Mouse (Mus musculus): ENCODE data around the gene Il9. TPM values are rescaled to one million over a fixed set of nuclear protein-coding genes. Genes with fewer than 3 reads are reported as not detected.

Il9 gene
- polyA plus RNA-seq, 1 experiment from 2014 or later: not detected

- DNase-seq (ENCODE audit: low spot score) (no peak), ATAC-seq (replicated peaks; ENCODE audit: insufficient number of reproducible peaks, low FRiP score, low TSS enrichment, low read depth) (no peak)
- Histone ChIP-seq H3K36me3 (replicated peaks; ENCODE audit: control insufficient read depth, insufficient read depth, low read depth, low read length) (no peaks in the 10 kb centered on the region), H3K4me3 (ENCODE audit: low read depth, low read length) (no peak overlapping the region), H3K4me2 (ENCODE audit: low read depth, low read length) (no peak overlapping the region), H3K9me3 (replicated peaks; ENCODE audit: control insufficient read depth, low read length) (no peaks in the 10 kb centered on the region), H3K9ac (replicated peaks; ENCODE audit: low read length) (no peak overlapping the region), H3K27me3 (ENCODE audit: control insufficient read depth, insufficient read depth, low read length) (no peaks in the 10 kb centered on the region), H3K4me1 (ENCODE audit: control insufficient read depth, insufficient read depth, low read length) (no peaks in the 10 kb centered on the region), H3K27ac (replicated peaks; ENCODE audit: low read depth, low read length) (no peak overlapping the region)
- WGBS: 86% methylated on average over 8 of the region's 8 CpGs
These were observed 32.0 kb downstream of the Il9 start for GRCm38 (mm10) chr13:56450035-56450434.

GRCm38 (mm10) chr13:56449239-56450030, 32.6 kb downstream of the Il9 start:
- WGBS: 81% methylated on average over 10 of the region's 10 CpGs
- no peak overlapping the region for H3K4me3 ChIP-seq (ENCODE audit: low read depth, low read length)
- DNase-seq (ENCODE audit: low spot score) (no peak), ATAC-seq (replicated peaks; ENCODE audit: insufficient number of reproducible peaks, low FRiP score, low TSS enrichment, low read depth) (no peak)
- H3K9me3 ChIP-seq (replicated peaks; ENCODE audit: control insufficient read depth, low read length): no peaks in the 10 kb centered on the region
- no peaks in the 10 kb centered on the region for H3K4me1 ChIP-seq (ENCODE audit: control insufficient read depth, insufficient read depth, low read length)
- no peak overlapping the region for H3K4me2 ChIP-seq (ENCODE audit: low read depth, low read length)
- H3K9ac ChIP-seq (replicated peaks; ENCODE audit: low read length): no peak overlapping the region
- H3K27ac ChIP-seq (replicated peaks; ENCODE audit: low read depth, low read length): no peak overlapping the region
- no peaks in the 10 kb centered on the region for H3K36me3 ChIP-seq (replicated peaks; ENCODE audit: control insufficient read depth, insufficient read depth, low read depth, low read length)
- H3K27me3 ChIP-seq (ENCODE audit: control insufficient read depth, insufficient read depth, low read length): no peaks in the 10 kb centered on the region

- WGBS: 90% methylated on average over 6 of the region's 6 CpGs
- peaks cover 9% of the 10 kb centered on the region; the same call in 1 of the 2 replicates for H3K27me3 ChIP-seq (ENCODE audit: control insufficient read depth, insufficient read depth, low read length)
- ATAC-seq (replicated peaks; ENCODE audit: insufficient number of reproducible peaks, low FRiP score, low TSS enrichment, low read depth) (no peak), DNase-seq (ENCODE audit: low spot score) (no peak)
- H3K4me3 ChIP-seq (ENCODE audit: low read depth, low read length): no peak overlapping the region
- H3K27ac ChIP-seq (replicated peaks; ENCODE audit: low read depth, low read length): no peak overlapping the region
- H3K4me2 ChIP-seq (ENCODE audit: low read depth, low read length): no peak overlapping the region
- no peaks in the 10 kb centered on the region for H3K9me3 ChIP-seq (replicated peaks; ENCODE audit: control insufficient read depth, low read length)
- H3K36me3 ChIP-seq (replicated peaks; ENCODE audit: control insufficient read depth, insufficient read depth, low read depth, low read length): no peaks in the 10 kb centered on the region
- H3K9ac ChIP-seq (replicated peaks; ENCODE audit: low read length): no peak overlapping the region
- H3K4me1 ChIP-seq (ENCODE audit: control insufficient read depth, insufficient read depth, low read length): no peaks in the 10 kb centered on the region
These were observed 37.0 kb downstream of the Il9 start for GRCm38 (mm10) chr13:56444996-56445395.

GRCm38 (mm10) chr13:56444112-56444511, 37.9 kb downstream of the Il9 start:
- Histone ChIP-seq H3K4me2 (ENCODE audit: low read depth, low read length) (no peak overlapping the region), H3K36me3 (replicated peaks; ENCODE audit: control insufficient read depth, insufficient read depth, low read depth, low read length) (no peaks in the 10 kb centered on the region), H3K27ac (replicated peaks; ENCODE audit: low read depth, low read length) (no peak overlapping the region), H3K9ac (replicated peaks; ENCODE audit: low read length) (no peak overlapping the region), H3K4me1 (ENCODE audit: control insufficient read depth, insufficient read depth, low read length) (no peaks in the 10 kb centered on the region), H3K27me3 (ENCODE audit: control insufficient read depth, insufficient read depth, low read length) (peaks cover 18% of the 10 kb centered on the region), H3K4me3 (ENCODE audit: low read depth, low read length) (no peak overlapping the region), H3K9me3 (replicated peaks; ENCODE audit: control insufficient read depth, low read length) (no peaks in the 10 kb centered on the region)
- 91% methylated on average over 3 of the region's 3 CpGs for WGBS
- ATAC-seq (replicated peaks; ENCODE audit: insufficient number of reproducible peaks, low FRiP score, low TSS enrichment, low read depth) (no peak), DNase-seq (ENCODE audit: low spot score) (no peak)

GRCm38 (mm10) chr13:56443411-56443810, 38.6 kb downstream of the Il9 start:
- Histone ChIP-seq H3K4me2 (ENCODE audit: low read depth, low read length) (no peak overlapping the region), H3K36me3 (replicated peaks; ENCODE audit: control insufficient read depth, insufficient read depth, low read depth, low read length) (no peaks in the 10 kb centered on the region), H3K9me3 (replicated peaks; ENCODE audit: control insufficient read depth, low read length) (no peaks in the 10 kb centered on the region), H3K4me3 (ENCODE audit: low read depth, low read length) (no peak overlapping the region), H3K4me1 (ENCODE audit: control insufficient read depth, insufficient read depth, low read length) (peaks cover 4% of the 10 kb centered on the region), H3K9ac (replicated peaks; ENCODE audit: low read length) (no peak overlapping the region), H3K27ac (replicated peaks; ENCODE audit: low read depth, low read length) (no peak overlapping the region), H3K27me3 (ENCODE audit: control insufficient read depth, insufficient read depth, low read length) (peaks cover 25% of the 10 kb centered on the region)
- DNase-seq (ENCODE audit: low spot score) (no peak), ATAC-seq (replicated peaks; ENCODE audit: insufficient number of reproducible peaks, low FRiP score, low TSS enrichment, low read depth) (no peak)
- 85% methylated on average over 7 of the region's 7 CpGs for WGBS

- 4% methylated on average over 51 of the region's 51 CpGs for WGBS
- ATAC-seq (replicated peaks; ENCODE audit: insufficient number of reproducible peaks, low FRiP score, low TSS enrichment, low read depth) (no peak), DNase-seq (ENCODE audit: low spot score) (peak; percentile 34)
- peaks cover 6% of the 10 kb centered on the region for H3K4me1 ChIP-seq (ENCODE audit: control insufficient read depth, insufficient read depth, low read length)
- H3K27ac ChIP-seq (replicated peaks; ENCODE audit: low read depth, low read length): no peak within 1 kb of the TSS
- H3K4me2 ChIP-seq (ENCODE audit: low read depth, low read length): peak within 1 kb of the TSS; percentile 60
- H3K4me3 ChIP-seq (ENCODE audit: low read depth, low read length): peak within 1 kb of the TSS; percentile 29
- H3K36me3 ChIP-seq (replicated peaks; ENCODE audit: control insufficient read depth, insufficient read depth, low read depth, low read length): no peaks in the 10 kb centered on the region
- H3K27me3 ChIP-seq (ENCODE audit: control insufficient read depth, insufficient read depth, low read length): peaks cover 43% of the 10 kb centered on the region
- peak within 1 kb of the TSS; percentile 41; the same call in 1 of the 2 replicates for H3K9ac ChIP-seq (replicated peaks; ENCODE audit: low read length)
- H3K9me3 ChIP-seq (replicated peaks; ENCODE audit: control insufficient read depth, low read length): no peaks in the 10 kb centered on the region
These were observed 43.6 kb downstream of the Il9 start, which contains the start of gene Slc25a48 for GRCm38 (mm10) chr13:56438211-56439075. Gene Slc25a48, plus strand, starts transcription at chr13:56438355.

GRCm38 (mm10) chr13:56435615-56436287, 46.3 kb downstream of the Il9 start:
- ATAC-seq (replicated peaks; ENCODE audit: insufficient number of reproducible peaks, low FRiP score, low TSS enrichment, low read depth) (no peak), DNase-seq (ENCODE audit: low spot score) (no peak)
- Histone ChIP-seq H3K27ac (replicated peaks; ENCODE audit: low read depth, low read length) (no peak overlapping the region), H3K4me2 (ENCODE audit: low read depth, low read length) (no peak overlapping the region), H3K4me3 (ENCODE audit: low read depth, low read length) (no peak overlapping the region), H3K9me3 (replicated peaks; ENCODE audit: control insufficient read depth, low read length) (no peaks in the 10 kb centered on the region), H3K36me3 (replicated peaks; ENCODE audit: control insufficient read depth, insufficient read depth, low read depth, low read length) (no peaks in the 10 kb centered on the region), H3K27me3 (ENCODE audit: control insufficient read depth, insufficient read depth, low read length) (peaks cover 42% of the 10 kb centered on the region), H3K4me1 (ENCODE audit: control insufficient read depth, insufficient read depth, low read length) (peaks cover 6% of the 10 kb centered on the region), H3K9ac (replicated peaks; ENCODE audit: low read length) (no peak overlapping the region)
- 62% methylated on average over 10 of the region's 10 CpGs for WGBS
